Mouse (Mus musculus) cerebral cortex, adult 2 months (tissue): ENCODE measurements around the gene Gramd2.

Experiments used
- WGBS: fragments of 180-500 bp; shearing (Covaris S2); methylation state at CpG from one replicate; pipeline ENCODE4 v1.1.7; 2018; 5-methylcytosine and 5-hydroxymethylcytosine counted together

Gene Gramd2

DNA sequence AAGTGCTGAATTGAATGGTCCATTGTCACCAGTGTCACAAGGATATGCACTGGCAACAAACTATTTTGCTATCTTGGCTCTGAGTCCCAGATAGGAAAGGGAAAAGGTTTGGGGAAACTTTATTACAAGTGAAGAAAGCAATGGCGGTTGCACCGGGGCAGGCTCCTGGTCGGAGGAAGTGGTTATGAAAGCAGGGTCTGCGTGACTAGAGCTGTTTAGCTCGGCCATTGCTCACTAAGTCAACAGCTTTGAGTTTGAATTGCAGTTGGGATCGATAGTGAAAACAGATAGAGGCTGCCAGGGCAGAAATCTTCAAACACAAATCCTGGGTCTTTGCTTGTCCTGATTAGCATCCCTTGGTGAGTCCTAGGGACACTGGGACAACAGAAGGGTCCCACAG is 12.0 kb upstream of the Gramd2 start:
- 67% methylated on average over 6 of the region's 6 CpGs for WGBS

GRCm38 (mm10) chr9:59668473-59668872 is 11.5 kb upstream of the Gramd2 start:
- WGBS, result 73% methylated on average over 7 of the region's 7 CpGs

- 61% methylated on average over 4 of the region's 4 CpGs for WGBS
These were observed 10.8 kb upstream of the Gramd2 start for GRCm38 (mm10) chr9:59669172-59669571.

DNA sequence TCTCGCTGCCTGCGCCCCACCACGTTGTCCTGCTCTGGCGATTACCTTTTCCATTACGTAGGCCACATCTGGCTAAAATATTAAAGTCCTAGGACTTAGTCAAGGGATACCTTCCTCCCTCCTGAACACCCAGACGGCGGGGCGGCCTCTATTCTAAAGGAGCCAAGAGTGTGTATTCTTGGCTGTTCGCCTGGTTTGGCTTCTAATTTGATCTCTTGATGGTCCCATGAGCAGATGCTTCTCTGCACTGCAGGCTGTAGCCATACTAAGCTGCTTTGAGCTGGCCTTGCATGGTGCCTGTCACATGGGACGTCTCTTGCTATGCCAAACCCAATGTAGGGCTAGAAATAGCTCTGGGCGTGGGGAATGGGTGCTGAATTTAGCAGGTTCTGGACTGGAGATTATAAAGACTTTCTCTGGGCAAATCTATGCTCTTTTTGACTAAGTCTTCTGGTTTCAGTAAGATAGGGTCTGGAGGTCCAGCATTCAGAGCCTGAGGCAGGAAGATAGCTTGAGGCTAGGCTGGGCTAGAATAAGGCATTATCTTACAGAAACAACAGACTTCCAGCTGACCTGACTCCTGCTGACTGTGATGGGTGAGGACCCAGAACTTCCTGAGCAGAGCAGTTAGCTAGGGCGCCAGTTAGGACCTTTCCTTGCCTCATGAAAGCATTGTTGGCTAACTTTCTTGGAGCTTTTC is 7.6 kb upstream of the Gramd2 start:
- WGBS, result 53% methylated on average over 12 of the region's 12 CpGs

- 45% methylated on average over 2 of the region's 2 CpGs for WGBS
These were observed 6.5 kb upstream of the Gramd2 start for GRCm38 (mm10) chr9:59673427-59673826.

DNA sequence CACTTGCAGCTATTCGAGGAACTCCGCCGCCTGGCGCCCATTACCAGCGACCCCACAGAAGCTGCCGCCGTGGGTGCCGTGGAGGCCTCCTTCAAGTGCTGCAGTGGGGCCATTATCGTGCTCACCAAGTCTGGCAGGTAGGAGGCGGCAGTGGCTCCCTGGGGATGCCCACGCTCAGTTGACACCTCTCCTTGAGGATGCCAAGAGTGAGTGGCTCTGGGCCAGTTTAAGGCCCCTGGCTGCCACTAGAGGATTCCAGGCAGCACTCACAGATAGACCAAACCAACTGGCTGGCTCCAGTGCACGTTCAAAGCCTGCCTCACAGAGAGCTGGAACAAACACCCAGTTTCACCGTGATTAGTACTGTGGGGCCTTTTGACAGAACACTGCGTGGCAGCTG is 4.3 kb upstream of the Gramd2 start:
- WGBS, result 43% methylated on average over 14 of the region's 14 CpGs

- 7% methylated on average over 1 of the region's 1 CpGs for WGBS
These were observed 1.6 kb upstream of the Gramd2 start for GRCm38 (mm10) chr9:59678313-59678712.

DNA sequence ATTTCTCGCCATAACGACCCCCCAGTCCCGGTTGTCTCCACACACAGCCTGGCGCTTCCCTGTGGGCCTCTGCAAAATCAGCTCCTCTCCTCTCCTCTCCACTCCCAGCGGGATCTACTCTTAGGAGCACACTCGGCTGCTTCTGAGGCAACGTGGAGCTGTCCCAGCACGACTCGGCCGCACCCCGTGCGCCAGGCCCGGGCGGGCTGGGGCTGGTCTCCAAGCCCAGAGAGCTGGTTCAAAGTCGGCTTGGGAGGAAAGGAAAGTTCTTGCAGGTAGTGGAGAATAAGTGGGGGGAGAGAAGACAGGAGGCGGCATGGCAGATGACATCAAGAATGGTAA is 561 bp downstream of the Gramd2 start:
- WGBS, result 20% methylated on average over 16 of the region's 16 CpGs

DNA sequence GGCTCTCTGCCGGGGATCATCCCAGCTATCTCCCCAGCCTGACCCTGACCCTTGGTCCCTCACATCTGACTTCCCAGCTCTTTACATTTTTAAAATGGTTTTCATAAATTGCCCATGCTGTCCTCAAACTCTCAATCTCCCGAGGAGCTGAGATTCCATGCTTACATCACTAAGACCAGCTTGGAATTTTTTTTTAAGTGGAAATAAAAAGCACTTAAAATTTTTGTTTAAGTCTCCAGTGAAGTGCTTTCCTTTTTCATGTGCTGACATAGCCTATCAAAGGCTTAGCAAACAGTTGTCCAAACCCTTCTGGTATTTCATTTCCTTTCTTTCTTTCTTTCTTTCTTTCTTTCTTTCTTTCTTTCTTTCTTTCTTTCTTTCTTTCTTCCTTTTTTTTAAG is 4.1 kb downstream of the Gramd2 start:
- 74% methylated on average over 2 of the region's 2 CpGs for WGBS

DNA sequence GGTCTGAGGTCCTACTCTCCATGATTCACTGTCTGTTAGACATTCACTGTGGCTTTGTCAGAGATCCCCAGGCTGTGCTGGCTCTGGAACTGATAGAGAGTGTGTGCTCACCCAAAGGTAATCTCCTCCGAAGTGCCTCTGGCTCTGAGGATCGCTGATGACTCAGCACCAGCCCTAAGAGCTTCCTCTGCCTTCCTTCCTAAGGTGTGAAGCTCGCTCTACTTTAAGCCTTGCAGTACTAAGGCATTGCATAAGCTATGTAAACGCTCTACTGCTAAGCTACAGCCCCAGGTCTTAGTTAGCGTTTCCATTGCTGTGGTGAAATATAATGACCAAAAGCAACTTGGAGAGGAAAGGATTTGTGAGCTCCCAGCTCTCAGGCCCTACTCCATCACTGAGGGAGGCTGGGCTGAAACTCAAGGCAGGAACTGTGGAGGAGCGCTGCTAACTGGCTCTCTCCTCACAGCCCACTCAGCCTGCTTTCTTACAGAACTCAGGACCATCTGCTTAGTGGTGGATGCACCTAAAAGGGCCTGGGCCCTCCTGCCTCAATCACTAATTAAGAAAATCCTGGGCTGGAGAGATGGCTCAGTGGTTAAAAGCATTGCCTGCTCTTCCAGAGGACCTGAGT is 7.6 kb downstream of the Gramd2 start:
- WGBS, result 36% methylated on average over 6 of the region's 6 CpGs

GRCm38 (mm10) chr9:59691635-59692094 is 11.7 kb downstream of the Gramd2 start:
- WGBS, result 4% methylated on average over 23 of the region's 23 CpGs

GRCm38 (mm10) chr9:59692145-59692544 is 12.2 kb downstream of the Gramd2 start:
- WGBS, result 10% methylated on average over 9 of the region's 9 CpGs

GRCm38 (mm10) chr9:59694571-59695450 is 14.9 kb downstream of the Gramd2 start:
- WGBS, result 72% methylated on average over 16 of the region's 16 CpGs

DNA sequence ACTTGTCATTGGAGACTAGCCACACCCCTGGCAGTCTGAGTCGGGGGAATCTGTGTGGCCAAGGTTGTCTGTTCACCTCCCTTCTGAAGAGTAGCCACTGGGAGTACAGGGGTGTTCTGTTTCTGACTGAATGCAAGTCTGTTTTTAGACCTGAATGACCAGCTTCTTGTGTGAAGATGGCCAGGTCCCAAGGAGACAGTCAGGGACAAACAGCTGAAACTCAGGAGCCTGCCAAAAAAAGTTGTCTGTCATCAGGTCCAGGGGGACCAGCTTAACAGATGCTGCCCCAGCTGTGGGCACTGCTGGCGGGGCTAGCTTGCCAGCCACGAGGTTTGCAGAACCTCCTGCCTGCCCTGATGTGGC is 15.5 kb downstream of the Gramd2 start:
- WGBS, result 46% methylated on average over 3 of the region's 3 CpGs

DNA sequence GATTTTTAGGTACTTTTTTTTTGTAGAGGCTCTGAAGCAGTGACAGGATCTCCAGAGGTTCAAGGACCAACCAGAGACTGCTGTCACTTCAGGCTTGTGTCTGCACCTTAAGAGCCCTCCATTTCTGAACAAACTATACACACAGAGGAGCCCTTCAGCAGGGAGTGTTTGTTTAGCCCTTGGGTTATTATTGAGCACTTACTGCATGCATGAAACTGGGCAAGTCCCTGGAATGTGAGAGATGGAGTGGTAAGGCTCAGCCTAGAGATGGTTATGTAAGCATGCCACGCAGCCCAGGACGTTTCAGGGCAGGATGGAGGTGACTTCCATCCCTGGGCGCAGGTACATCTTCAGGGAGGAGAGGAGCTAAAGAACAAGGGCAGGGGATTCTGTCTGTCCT is 16.4 kb downstream of the Gramd2 start:
- WGBS, result 88% methylated on average over 3 of the region's 3 CpGs

DNA sequence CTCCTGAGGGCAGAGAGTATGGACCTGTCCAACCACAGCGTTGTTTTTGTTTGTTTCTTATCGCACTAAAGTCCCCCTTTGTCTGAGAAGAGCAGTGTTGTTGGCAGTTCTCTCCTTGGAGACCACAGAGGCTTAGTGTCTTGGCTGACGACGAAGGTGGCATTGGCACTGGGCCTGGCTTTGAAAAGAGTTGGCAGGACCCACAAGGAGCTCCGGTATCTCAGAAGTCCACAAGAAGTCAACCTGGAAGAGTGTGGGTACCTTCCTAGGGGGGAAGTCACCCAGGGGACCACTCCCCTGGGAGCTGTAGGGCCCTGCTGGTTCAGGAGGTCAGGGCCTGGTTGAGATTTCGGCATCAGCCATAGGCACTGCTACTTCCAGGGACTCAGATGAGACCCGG is 21.1 kb downstream of the Gramd2 start:
- WGBS, result 62% methylated on average over 7 of the region's 7 CpGs

GRCm38 (mm10) chr9:59703099-59703498 is 23.2 kb downstream of the Gramd2 start:
- WGBS, result 78% methylated on average over 6 of the region's 6 CpGs

DNA sequence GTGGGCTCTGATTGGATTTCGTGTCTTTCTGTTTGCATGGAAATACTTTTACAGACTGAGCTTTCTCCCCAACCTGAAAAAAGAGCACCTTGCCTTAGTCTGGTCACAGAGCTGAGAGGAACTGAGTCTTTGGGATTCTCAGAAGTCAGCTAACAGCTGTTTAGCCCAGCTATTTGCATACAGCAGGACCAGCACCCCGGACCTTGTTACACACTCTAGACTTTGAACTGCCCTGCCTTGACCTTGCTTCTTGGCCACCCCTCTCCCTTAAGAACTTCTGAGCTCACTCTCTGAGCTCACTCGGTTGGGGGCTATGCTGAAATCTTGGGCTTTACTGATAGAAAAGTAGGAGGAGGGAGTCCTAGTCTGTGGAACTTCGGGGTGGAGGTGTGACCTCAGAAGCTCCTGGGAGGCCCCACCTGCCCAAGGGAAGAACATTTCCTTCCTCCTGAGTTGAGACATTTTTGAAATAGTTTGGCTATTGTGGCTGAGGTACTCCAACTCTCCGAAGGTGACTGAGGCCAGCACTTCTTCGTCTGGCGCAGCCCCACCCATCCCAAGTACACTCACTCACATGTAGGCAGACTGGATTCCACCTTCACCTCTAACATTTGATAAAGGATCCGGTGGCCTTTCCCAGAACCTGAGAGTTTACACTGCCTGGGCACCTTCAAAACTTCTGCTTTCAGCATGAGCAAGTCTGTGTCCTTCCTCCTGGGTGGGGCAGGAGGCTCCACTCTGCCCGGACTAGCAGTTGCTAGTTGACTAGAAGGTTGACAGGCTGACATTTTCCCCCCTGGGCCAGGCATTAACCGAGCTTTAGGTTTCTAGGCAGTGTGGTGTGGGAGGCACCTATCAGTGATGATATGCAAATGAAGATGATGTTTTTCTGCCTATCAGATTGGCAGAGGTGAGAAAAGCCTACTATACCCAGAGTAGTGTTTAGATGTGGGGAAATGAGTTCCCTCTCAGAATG is 27.2 kb downstream of the Gramd2 start:
- WGBS, result 73% methylated on average over 10 of the region's 10 CpGs

GRCm38 (mm10) chr9:59709225-59709624 is 29.3 kb downstream of the Gramd2 start:
- 74% methylated on average over 3 of the region's 3 CpGs for WGBS

DNA sequence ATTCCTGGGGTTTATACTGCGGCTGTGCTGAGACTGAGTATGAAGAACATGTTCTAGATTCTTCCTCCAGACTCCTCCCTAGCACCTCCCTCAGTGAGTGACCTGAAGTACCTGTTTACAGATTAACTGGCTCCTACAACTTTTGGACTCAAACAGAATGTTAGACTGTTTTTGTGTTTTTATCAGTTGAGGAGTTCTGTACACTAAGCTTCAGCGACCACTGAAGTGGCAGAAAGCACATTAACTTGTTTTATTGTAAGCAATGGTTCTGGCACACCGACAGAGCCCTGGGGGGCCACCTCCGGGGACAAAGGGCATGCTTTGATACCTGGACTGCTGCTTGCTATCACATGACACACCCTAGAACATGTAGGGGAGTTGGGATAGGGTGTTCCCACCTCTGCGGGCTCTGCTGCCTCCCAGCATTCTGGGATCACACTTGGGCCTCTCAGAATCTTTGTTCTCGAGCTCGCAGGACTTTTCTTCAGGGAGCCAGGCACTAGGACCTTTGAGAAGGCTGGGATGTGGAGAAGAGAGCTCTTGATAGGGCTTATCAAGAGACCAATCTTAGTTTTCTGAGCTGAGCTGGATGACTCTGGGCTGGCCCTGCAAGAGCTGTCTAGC is 36.4 kb downstream of the Gramd2 start:
- 75% methylated on average over 7 of the region's 7 CpGs for WGBS

GRCm38 (mm10) chr9:59718237-59718636 is 38.3 kb downstream of the Gramd2 start:
- 72% methylated on average over 4 of the region's 4 CpGs for WGBS
